Mouse (Mus musculus): ENCODE measurements at regions not wholly inside any gene's neighbourhood (a gene's known extent, or its start where the extent isn't known, plus 50 kb on each side); places are given as distances from the start of the nearest gene placed in this dataset.

GRCm38 (mm10) chr1:35811795-35812194, 256.4 kb upstream of the Hs6st1 start:
- no peak for TF ChIP-seq HCFC1 (IDR thresholded peaks at IDR 0.05; ENCODE audit: low read depth, low read length)
- TF ChIP-seq ELF1 (IDR thresholded peaks at IDR 0.05; ENCODE audit: low read depth, low read length), result no peak
- TF ChIP-seq CTCF (IDR thresholded peaks at IDR 0.05 in 2 of 3, conservative IDR thresholded peaks at IDR 0.05 in 1 of 3; ENCODE audit: control insufficient read depth in 1 of 3, insufficient read depth in 1 of 3, low read depth in 2 of 3, low read length in 3 of 3, poor library complexity in 1 of 3, severe bottlenecking in 1 of 3), result no peak
- no peak for TF ChIP-seq USF2 (IDR thresholded peaks at IDR 0.05; ENCODE audit: borderline replicate concordance in 1 of 2, insufficient read depth in 1 of 2, low read depth in 1 of 2, low read length in 2 of 2)
- TF ChIP-seq POLR2AphosphoS2 (IDR thresholded peaks at IDR 0.05; ENCODE audit: low read length), result no peak
- TF ChIP-seq EP300 (IDR thresholded peaks at IDR 0.05; ENCODE audit: low read depth in 1 of 2, low read length in 2 of 2), result no peak
- no peak for TF ChIP-seq RAD21 (IDR thresholded peaks at IDR 0.05; ENCODE audit: low read depth, low read length)
- no peak for TF ChIP-seq TCF12 (IDR thresholded peaks at IDR 0.05; ENCODE audit: low read depth, low read length)
- TF ChIP-seq SIN3A (IDR thresholded peaks at IDR 0.05; ENCODE audit: low read length), result no peak
- no peak for TF ChIP-seq POLR2A (IDR thresholded peaks at IDR 0.05; ENCODE audit: control insufficient read depth in 1 of 2, insufficient read depth in 1 of 2, low read depth in 1 of 2, low read length in 2 of 2, poor library complexity in 1 of 2)
